Mouse (Mus musculus) kidney, adult 8-10 months (tissue): ENCODE measurements at regions not wholly inside any gene's neighbourhood (a gene's known extent, or its start where the extent isn't known, plus 50 kb on each side); places are given as distances from the start of the nearest gene placed in this dataset.

Experiments used
- DNase-seq, 2 experiments: peaks; one replicate each; pipeline ENCODE4 v3.0.0; 2022

GRCm38 (mm10) chr8:26356801-26357200 is 237.5 kb downstream of the Gm45692 start:
- DNase-seq = no peak

DNA sequence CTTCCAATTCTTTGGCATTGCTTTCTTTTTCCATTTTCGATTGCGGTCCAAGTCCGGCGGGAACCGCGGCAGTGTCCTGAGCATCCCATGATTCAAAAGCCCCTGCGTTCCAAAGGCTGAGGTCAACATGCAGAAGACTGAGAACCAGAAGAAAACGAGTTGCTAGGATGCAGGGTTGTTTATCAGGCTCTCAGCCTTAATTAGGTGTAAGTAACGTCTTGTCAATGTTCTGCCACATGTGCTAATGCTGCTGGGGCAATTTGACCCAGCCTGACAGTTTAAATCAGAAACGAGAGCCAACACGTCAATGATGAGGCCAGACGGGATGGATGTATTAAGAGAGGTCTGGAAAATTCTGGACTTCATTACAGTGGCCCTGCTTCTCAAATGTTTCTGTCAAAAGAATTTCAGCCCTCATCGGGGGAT is 239.4 kb downstream of the Gm45692 start:
- DNase-seq = no peak

DNA sequence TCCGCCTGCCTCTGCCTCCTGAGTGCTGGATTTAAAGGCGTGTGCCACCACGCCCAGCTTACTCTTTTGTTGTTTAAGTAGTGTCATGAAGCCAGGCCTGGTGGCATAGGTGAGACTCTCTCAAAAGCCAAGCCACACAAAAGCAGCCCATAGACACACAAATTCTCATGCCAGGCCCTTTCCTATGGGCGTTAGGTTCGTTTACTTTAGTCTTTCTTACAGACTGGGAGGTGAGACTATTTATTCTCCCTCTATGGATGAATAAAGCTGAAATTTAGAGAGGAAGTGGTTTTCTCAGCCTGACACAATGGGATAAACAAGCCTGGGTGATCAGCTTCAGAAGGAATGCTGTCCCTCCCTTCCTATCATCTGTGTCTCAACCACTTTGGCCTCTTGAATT is 243.0 kb downstream of the Gm45692 start:
- no peak for DNase-seq

DNA sequence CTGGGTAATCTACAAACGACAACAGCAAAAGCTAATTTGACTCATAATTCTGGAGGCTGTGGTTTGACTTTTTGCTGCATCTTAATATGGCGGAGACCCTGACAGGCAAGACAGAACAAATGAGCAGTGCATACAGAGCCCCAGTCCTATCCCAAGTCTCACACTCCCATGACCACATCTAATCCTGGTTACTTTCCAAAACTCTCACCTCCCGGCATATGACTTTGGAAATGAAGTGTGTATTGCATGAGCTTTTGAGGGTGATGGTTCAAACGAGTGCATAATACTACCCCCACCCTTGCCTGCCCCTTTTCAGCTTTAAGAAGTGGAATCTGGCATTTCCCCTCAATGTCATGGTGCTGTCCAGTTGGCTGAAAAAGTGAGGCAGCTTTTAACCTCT is 244.3 kb downstream of the Gm45692 start:
- no peak for DNase-seq

DNA sequence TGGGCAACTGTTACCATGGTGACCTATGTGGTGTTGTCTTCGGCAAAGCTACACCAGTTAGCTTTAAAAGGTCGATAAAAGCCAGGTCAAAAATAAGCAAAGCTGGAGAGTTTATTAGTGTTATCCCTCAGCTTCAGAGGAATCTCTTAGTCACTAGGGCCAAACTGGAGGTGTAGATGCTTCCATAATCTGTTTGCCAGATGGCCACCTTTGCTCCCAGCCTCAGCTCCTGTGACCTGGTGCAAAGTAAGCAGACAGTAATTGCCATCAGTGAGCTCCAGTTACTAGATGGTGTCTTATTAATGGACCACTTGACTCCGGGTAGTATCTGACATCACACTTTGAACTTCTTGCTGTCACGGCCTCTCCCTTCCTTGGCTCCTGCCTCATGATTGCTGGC is 245.3 kb downstream of the Gm45692 start:
- no peak for DNase-seq

DNA sequence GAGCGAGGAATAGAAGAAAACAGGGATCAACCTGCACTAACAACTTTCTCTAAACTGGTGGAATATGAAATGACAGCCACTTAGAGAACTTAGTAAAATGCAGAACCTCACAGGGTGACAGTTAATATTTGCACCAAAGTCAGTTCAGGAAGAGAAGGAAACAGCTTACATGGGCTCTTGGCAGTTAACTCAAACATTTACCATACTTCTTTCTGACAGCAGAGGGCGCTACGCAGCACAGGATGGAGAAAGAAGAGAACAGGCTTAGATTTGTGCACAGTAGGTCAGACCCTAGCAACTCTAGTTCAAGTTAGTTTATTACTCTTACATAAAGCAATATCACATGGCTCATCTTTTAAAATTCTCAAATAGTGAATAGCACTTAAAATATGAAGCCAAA is 261.3 kb downstream of the Gm45692 start:
- peak; percentile 51 to 65 for DNase-seq

DNA sequence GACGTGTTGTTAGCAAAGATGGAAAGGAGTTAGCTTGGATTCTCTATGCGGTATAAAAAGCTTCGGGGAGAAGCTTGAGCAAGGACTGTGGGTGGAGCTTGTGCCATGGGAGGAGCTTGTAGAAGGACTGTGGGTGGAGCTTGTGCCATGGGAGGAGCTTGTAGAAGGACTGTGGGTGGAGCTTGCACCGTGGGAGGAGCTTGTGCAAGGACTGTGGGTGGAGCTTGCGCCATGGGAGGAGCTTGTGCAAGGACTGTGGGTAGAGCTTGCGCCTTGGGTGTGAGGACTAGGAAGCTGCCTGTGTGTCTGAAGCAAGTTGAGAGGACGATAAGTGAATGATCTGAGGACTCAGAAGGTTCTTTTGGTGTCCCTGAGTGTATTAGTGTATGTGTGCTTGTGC is 263.1 kb downstream of the Gm45692 start:
- no peak for DNase-seq

DNA sequence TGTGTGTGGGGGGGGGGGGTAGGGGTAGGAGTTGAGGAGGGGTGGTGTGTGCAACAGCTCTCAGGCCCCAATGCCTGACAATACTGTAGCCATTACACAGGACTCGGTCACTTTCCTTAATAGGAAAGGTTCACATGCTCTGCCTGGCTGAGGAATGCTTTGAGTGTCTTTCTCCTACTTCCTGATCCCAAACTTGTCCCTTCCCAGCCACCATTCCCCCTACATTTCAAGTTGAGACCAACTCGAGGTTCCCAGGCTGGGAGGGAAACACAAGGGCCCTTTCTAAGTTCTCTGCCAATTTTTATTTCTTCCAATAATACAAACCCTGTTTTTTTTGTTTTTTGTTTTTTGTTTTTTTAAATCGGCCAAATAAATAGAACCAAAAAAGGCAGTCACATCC is 264.6 kb downstream of the Gm45692 start:
- DNase-seq = no peak

DNA sequence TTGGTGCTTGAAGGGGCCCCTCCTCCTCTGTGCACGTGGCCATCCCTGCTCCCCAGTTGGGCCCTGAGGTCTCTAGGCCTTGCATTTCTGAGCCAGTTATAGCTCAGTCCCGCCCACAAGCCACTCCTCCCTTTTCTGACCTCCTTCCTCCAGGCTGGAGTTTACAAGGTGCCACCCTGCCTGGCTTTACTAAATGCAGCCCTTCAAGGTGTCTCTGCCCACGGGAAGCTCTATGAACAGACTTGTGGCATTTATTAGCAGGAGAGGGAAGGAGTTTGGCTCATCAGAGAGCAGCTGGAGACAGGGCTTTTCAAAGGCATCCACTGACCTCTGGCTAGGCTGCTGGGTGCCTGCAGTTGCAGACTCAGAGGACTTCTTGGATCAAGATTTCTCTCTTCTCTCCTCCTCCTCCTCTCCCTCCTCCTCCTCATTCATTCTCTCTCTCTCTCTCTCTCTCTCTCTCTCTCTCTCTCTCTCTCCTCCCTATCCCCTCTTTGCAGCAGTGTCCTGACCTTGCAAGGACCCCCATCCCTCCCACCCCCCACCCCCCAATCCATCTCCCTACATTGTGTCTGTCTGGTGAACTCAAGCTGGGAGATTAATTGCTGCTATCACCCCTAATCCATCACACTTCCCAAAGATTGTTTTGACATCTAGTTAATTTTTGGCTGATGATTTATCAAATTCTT is 265.1 kb downstream of the Gm45692 start:
- peak; percentile 26 to 36 for DNase-seq

- no peak for DNase-seq
Measured at GRCm38 (mm10) chr8:26384994-26385345, 265.6 kb downstream of the Gm45692 start.

GRCm38 (mm10) chr8:26395061-26395460 is 275.7 kb downstream of the Gm45692 start:
- DNase-seq = no peak

GRCm38 (mm10) chr8:26420002-26420401 is 300.7 kb downstream of the Gm45692 start:
- DNase-seq = no peak

DNA sequence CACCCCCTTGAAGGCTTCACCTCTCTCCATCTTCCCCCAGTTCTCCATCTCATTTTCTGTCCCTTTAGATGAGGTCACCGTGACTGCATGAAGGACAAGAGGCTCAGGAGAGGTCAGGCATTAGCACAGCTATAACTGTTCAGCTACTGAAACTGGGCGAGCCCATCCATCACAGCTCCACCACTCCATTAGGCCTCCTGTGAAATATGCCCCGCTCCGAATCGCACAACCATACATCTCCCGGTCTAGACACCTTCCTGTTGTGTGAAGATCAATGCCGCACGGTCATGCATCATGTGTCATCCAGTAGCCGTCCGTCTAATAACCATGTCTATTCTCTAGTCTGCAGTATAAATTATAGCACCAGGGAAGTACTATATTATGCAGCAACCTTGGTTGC is 301.2 kb downstream of the Gm45692 start:
- no peak for DNase-seq

GRCm38 (mm10) chr8:26427311-26427710 is 308.0 kb downstream of the Gm45692 start:
- DNase-seq = no peak

DNA sequence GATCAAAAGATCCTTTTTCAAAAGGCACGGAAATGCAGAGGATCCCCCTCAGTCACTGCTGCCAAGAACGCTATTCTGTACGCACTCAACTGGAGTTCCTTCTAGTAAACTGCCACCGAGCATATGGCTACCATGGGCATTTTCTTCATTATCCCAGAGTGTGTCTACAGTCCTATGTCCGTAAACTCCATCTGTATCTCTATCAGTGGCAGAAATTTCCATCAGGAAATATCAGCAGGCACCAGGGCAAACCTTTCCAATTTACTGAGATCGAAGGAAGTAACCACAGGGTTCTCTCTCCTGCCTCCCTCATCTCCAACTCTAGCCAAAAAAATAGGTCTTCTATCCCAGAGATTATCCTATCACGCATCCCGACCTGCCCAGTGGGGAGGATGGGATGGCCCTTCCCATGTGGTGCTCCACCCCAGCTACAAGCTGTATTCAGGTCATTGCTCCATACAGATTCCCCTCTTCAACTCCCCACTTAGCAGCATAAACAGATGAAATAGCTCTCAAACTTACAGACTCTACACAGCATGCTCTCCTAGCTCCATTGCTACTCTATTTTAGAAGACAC is 310.5 kb downstream of the Gm45692 start:
- DNase-seq = no peak

GRCm38 (mm10) chr8:26432161-26432919 is 313.0 kb downstream of the Gm45692 start:
- DNase-seq = no peak

DNA sequence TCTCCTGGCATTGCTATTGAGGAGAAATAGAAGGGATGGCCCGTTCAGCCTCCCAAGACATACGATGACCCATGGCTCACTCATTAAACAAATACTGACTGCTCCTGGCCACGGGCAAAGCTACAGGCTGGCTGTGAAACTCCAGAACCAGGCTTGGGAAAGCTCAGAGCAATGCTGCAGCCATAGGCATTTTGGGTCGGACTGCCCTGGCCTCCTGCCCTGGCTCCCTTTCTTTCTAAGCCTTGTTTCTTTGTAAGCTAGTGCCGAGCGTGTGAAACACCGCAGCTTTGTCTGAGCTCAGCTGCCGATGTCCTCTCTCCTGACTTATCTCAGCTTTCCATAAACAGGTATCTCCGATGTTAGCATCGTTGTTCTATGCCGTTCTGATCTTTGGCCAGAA is 316.9 kb downstream of the Gm45692 start:
- DNase-seq = no peak

DNA sequence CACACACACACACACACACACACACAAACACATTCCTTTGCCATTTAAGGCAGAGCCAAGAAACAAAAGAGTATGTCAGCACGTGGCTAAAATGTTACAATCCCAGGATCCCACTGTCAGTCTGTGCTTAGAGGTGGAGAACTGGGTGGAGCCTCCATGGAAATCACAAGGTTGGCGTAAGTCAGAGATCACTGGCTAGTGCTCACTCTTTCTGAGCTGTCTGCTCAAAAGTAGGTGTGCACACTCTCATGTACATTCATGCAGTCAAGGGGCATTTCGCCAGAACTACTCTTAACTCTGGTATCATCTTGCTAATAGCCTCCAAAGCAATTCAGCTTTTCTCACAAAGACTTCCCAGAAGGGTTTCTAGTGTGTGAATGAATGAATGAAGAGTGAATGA is 318.2 kb downstream of the Gm45692 start:
- DNase-seq = no peak

- no peak for DNase-seq
Measured at GRCm38 (mm10) chr8:26438246-26438862, 319.0 kb downstream of the Gm45692 start.

DNA sequence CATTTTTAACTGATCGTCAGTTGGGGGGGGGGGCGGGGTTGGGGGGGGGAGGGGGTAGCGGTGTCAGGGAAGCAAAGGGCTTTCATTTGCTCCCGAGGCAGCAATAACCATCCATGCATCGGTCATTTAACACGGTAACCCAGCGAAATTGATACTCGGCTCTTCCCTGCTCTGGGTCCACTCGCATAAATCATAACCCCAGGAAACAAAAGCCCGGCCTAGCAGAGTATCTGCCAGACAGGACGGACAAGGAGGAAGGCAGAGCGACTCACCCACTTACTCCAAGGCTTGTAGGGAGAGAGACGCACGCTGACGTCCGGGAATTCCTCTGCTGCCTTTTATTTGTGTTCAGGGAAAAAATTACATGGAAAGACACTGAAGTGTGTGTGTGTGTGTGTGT is 319.5 kb downstream of the Gm45692 start:
- no peak for DNase-seq

DNA sequence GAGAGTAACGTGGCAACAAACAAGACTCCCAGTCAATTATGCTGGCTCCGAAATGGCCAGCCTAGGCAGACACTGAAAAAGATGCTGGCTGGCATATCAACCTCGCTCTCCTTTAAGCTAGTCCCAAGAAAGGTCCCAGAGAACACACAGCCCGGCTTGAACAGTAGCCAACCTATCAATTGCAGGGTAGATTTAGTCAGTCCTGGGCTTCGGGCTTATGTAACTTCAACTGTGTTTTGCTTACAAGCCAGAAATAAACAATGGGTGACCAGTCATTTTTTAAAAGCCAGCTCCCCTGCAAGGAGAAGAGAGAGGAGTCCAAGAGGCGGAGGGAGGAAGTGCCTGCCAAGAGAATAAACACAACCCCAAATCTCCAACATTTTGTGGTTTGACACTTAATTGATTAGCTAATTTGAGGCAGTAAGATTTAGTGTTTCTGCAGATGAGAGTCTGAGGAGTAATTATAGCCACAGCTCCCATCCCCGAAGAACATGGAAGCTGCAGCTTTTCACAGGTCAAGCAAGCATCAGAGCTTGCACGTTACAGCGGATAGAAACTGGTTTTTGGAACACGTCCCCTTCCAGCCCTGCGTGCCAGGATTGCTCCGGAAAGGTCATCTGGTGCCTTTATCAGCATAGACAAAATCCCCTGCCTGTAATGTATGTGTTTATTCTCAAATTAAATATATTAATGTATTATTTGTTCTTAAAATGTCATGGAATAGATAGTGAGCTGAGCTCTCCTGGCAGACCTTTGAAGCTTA is 322.1 kb downstream of the Gm45692 start:
- DNase-seq = peak in 1 of 2 experiments; percentile 4

GRCm38 (mm10) chr8:26443041-26443440 is 323.7 kb downstream of the Gm45692 start:
- DNase-seq = peak; percentile 43 to 79

- no peak for DNase-seq
Measured at GRCm38 (mm10) chr8:26443735-26444134, 324.4 kb downstream of the Gm45692 start.
